Mouse (Mus musculus): ENCODE results near the gene Cherp. TPM values are rescaled to one million over a fixed set of nuclear protein-coding genes. Genes with fewer than 3 reads are reported as not detected.

Gene Cherp
- total RNA-seq, 2 experiments from 2014 or later = 66.5 to 72.0 TPM

DNA sequence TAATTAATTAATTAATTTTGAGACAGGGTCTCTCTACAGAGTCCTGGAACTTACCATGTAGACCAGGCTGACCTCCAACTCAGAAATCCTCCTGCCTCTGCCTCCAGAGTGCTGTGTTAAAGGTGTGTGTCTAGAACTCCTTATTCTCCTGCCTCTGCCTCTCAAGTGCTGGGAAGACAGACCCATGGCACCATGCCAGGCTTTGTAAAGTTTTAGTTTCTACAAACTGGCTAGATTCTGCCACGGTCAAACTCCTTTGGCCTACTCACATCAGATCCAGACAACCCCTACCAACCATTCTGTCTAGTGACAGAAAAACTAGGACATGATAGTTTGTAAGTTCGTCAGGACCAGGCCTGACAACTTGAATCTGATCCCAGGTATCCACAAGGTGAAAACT, 16.0 kb upstream of the Cherp start:
- DNase-seq (ENCODE audit: extremely low spot score in 1 of 2, low spot score in 2 of 2) = peak in 1 of 2 experiments; percentile 31
- intact Hi-C loops (cut with DNase I) = loop anchor here (5.0 kb wide), 1 partner anchor 56 kb away; the partner anchor contains the start of gene Med26

DNA sequence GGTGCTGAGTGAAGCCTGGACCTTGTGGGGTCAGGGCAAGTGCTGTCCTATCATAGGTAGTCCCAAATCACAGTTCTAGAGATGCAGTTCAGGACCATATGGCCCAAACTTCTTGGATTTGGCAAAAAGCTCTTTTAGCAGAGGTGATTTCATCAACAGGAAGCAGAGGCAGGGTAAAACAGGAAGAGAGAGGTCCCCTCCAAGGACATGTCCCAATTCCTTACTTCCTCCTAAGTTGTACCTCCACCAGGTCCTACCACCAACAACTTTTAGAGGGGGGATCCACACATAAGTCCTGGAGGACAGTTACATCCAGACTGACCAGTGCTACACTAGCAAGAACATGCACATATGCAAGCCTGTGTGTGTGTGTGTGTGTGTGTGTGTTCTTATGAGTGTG, 12.0 kb upstream of the Cherp start:
- no peak for DNase-seq (ENCODE audit: extremely low spot score in 1 of 2, low spot score in 2 of 2)
- intact Hi-C loops (cut with DNase I) = no loop called here

DNA sequence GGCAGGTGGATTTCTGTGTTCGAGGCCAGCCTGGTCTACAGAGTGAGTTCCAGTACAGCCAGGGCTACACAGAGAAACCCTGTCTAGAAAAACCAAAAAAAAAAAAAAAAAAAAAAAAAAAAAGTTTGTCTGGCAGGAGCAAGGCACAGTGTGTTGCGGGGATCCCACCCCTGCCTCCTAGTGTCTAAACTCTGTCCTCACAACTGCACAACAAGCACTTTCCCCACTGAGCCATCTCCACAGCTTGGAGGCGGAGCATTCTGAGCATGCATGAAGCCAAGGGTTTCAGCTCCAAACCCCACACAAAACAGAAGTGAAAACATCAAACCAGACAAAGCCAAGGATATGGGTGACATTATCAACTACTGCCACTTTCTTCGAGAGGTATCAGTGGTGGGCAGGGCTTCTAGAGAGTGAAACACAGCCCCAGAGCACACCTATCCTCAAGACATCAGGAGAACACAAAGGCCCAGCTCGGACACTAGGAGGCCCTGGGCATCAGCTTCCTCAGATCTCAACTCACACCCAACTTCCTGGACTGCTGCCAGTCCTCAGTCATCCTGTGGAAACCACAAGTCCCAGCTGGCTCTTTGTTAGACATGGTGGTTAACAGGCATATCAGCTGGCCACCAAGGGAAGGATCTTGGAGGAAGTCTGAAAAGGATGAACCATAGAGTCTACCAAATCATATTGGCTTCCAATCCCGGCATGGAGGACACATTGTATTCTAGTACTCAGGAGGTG, 10.6 kb upstream of the Cherp start:
- intact Hi-C loops (cut with DNase I) = no loop called here

DNA sequence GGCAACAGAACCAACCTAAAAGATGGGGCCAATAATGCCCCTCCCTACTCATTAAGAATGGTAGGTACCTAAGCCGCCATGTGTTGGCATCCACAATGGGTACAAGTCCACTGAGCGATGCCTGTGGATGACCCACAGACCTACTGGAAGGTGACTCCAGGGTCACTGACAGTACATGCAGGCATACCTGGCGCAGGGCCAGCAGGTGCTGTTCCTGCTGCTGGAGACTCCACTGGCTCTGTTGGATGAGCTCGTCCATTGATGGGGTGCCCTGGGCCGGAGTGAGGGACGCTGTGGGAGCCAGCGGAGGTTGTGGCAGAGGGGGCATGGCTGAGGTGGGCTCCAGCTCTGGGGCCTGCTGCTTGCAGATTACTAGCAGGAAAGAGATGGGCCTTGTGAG, 4.3 kb downstream of the Cherp start:
- intact Hi-C loops (cut with DNase I) = no loop called here

More for the DNA sequence above, 10.6 kb upstream of the Cherp start:
- DNase-seq (ENCODE audit: extremely low spot score in 1 of 2, low spot score in 2 of 2) = peak in 1 of 2 experiments; percentile 78

DNA sequence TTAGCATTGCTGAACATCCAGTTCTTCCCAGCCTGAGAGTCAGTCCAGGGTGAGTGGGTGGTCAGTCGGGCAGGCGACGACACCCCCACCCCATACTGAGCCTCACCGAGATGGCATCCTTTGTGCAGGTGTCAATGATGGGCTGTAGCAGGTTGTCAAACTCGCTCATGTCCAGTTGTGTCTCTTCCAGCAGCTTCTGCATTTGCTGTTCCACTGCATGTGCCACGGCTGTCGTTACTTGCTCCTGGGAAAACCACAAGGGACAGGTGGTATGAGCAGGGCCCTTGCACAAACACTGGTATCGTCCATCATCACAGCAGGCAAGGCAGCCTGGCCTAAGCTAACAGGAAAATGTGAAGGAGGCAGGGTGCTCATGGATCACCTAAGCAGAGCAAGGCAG, 5.0 kb downstream of the Cherp start:
- no peak for DNase-seq (ENCODE audit: extremely low spot score in 1 of 2, low spot score in 2 of 2)
- intact Hi-C loops (cut with DNase I) = no loop called here

More for the DNA sequence above, 4.3 kb downstream of the Cherp start:
- DNase-seq (ENCODE audit: extremely low spot score in 1 of 2, low spot score in 2 of 2) = peak in 1 of 2 experiments; percentile 54

DNA sequence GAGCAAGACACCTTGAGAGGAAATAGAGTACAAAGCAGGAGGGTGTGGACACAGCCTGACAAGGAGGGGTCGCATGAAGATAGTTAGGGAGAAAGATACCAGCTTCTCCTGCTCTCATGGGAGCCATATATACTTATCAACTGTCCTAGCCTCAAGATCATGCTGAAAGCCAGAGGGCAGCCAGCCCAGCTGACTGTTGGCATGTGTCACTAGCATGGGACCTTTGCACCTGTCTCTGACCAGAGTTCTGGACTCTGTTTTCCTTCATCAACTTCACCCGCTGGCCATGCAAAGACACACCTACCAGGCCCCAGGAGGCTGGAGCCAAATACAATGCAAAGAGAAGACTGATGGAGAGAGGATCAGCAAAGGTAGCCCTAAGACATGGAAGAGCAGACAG, 5.8 kb downstream of the Cherp start:
- intact Hi-C loops (cut with DNase I) = no loop called here
- no peak for DNase-seq (ENCODE audit: extremely low spot score in 1 of 2, low spot score in 2 of 2)

DNA sequence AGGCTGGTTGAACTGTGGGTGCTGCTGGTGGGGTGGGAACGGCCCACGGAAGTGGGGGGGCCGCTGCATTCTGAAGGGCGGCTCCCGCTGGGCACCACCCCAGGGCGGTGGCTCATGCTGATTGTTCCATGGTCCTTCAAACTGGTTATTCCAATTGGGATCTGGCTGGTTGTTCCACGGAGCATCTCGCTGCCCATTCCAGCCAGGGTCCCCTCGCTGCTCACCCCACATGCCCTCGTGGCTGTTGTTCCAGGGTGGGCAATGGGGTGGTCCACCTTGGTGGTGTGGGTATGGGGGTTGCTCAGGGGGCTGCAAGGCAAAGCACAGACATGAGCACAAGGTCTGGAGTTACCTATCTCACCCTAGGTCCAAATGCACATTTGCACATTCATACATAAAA, 10.8 kb downstream of the Cherp start:
- DNase-seq (ENCODE audit: extremely low spot score in 1 of 2, low spot score in 2 of 2) = no peak

DNA sequence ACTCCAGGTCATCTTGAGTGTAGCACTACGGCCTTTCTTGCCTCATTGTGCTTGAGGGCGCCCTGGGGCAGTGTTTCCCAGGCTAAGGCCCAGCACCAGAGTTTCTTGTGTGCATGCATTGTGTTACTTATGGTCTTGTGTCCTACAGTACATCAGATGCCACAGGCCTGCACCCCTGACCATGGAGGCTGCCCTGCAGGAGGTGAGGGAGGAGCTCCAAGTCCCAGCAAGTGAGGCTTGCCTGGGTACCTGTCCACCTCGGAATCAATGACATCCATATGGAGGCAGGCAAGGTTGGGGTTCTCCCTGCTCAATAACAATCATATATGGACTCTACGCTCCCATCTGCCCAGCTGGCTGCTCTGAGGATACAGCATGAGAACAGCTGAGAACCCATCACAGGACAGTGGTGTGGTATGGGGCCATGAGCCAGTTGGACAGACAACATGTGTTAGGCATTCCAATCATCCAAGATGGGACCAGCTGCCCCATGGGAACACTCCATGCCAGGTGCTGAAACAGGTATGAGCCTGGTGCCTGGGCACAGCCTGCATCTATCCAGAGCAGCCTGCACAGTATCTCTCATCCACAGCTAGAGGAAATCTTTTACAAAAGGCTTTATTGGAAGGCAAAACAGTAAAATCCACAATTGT, 15.0 kb downstream of the Cherp start:
- DNase-seq (ENCODE audit: extremely low spot score in 1 of 2, low spot score in 2 of 2) = no peak
- intact Hi-C loops (cut with DNase I) = loop anchor here (5.0 kb wide), 1 partner anchor 73 kb away; no protein-coding TSS in a partner anchor

More for the DNA sequence above, 10.8 kb downstream of the Cherp start:
- intact Hi-C loops (cut with DNase I) = loop anchor here (5.0 kb wide), 1 partner anchor 77 kb away; no protein-coding TSS in a partner anchor

DNA sequence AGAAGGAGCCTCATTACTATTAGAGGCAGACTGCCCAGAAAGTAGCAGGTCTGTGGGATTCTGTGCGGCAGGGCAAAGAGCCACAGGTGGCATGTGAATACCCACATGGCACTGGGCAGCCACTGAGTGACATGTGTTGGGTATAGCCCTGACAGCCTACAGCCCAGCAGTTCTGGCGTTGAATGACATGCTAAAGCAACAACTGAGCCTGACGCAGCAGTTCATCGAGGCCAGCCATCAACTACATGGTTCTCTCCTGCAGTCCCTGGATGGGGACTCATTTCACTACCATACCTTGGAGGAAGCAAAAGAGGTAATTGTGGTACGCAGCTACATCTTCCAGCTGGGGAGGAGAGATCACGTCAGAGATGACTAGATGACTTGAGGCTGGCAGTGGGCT, 16.6 kb downstream of the Cherp start:
- intact Hi-C loops (cut with DNase I) = no loop called here
- no peak for DNase-seq (ENCODE audit: extremely low spot score in 1 of 2, low spot score in 2 of 2)

DNA sequence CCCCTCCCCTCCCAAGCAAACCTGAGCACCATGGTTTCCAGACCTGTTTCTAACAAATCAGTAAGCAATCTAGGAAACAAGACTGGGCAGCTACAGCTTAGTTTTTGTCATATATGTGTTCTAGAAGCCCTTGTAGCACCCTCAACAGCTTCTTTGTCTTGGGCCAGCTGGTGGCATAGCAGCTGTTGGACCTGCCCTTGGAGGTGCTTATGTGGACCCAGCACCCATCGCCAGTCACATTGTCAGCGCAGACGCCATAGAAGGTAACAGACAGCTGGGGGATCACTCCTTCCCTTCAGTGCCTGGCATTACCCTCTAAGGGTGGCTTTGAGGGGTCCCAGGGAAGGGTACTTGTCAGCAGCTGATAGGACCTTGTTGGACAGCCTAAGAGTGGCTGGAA, 17.2 kb downstream of the Cherp start:
- intact Hi-C loops (cut with DNase I) = no loop called here
- DNase-seq (ENCODE audit: extremely low spot score in 1 of 2, low spot score in 2 of 2) = no peak

DNA sequence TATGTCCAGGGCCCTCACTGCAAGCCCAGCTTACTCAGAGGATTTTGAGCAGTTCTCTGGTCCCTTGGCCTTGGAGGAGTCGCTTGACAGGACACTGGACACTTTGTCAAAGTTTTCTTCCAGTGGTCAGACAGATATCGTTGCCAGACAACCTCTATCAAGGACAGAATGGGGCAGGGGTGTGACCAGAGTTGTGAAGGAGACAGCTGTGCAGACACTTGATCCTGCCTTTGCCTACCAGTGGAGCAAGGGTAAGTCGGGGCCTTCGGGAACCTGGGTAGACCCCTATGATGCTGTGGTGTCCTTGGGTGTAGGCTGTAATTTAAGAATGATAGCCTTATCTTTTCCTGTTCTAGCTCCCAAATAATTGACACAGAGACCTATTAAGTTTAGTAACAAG, 19.7 kb downstream of the Cherp start:
- intact Hi-C loops (cut with DNase I) = no loop called here

DNA sequence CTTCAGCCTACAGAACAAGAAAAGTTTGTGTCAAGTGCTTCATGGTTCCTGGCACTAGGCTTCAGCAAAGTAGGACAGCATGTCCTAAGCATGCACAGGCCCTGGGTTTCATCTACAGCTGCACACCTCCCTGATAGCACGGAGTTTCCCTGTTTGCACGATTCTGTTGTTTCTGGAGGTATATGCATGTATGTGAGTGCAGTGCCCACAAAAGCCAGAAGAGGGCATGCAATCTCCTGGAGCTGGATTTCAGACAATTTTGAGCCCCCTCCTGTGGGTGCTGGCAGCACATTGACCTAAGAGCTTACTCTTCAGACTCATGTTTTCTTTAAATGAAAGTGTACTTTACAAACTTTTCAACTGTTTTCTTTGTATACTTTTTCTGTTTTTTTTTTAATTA, 21.1 kb downstream of the Cherp start:
- intact Hi-C loops (cut with DNase I) = no loop called here
- no peak for DNase-seq (ENCODE audit: extremely low spot score in 1 of 2, low spot score in 2 of 2)

More for the DNA sequence above, 19.7 kb downstream of the Cherp start:
- no peak for DNase-seq (ENCODE audit: extremely low spot score in 1 of 2, low spot score in 2 of 2)

DNA sequence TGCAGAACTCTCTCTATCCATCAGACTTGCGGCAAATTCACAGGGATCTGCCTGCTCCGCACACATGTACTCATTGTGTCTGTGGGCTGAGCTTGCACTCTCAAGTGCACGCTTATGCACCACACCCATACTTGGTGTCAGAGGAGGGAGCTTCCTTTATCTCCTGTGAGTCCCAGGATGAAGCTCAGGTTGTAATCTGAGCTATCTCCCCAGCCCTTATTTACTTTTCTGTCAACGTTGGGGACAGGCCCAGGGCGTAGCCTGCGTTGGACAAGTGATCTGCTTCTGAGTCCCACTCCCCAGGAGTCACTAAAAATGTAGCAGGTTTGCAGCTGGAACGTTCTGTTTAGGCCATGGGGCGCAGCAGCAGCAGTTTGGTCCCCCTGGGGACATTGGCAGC, 23.5 kb downstream of the Cherp start:
- no peak for DNase-seq (ENCODE audit: extremely low spot score in 1 of 2, low spot score in 2 of 2)
- intact Hi-C loops (cut with DNase I) = no loop called here

DNA sequence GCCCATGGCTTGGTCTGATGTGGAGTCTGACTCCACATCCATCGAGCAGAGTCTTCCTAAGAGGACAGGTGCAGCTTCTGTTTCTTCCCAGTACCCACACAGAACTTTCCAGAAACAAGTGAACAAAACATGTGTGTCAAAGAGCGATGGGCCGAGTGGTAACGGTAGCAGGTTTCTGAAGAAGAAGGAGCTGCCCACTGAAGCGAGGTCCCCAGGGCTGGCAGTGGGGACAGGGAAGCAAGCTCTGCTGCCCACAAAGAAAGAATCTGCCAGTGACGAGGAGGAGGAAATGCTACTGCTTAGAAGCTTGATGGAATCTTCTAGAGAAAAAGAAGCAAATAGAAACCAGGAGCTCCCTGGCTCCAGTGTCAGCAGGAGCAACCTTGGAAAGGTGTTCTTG, 30.0 kb downstream of the Cherp start:
- intact Hi-C loops (cut with DNase I) = no loop called here
- no peak for DNase-seq (ENCODE audit: extremely low spot score in 1 of 2, low spot score in 2 of 2)

DNA sequence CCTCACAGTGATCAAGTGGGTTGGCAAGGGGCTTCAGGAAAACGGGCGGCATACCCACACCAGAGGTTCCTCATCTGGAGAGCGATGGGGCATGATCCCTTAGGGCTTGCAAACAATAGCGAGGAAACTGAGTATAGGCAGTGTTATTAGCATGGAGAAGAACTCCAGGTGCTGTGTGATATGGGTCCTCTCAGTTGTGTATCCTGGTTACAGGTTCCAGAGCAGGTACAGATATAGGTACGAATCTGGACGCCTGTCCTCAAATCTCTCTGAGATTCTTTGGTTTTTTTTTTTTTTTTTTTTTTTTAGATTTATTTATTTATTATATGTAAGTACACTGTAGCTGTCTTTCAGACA, 31.1 kb downstream of the Cherp start:
- intact Hi-C loops (cut with DNase I) = no loop called here
- DNase-seq (ENCODE audit: extremely low spot score in 1 of 2, low spot score in 2 of 2) = no peak

DNA sequence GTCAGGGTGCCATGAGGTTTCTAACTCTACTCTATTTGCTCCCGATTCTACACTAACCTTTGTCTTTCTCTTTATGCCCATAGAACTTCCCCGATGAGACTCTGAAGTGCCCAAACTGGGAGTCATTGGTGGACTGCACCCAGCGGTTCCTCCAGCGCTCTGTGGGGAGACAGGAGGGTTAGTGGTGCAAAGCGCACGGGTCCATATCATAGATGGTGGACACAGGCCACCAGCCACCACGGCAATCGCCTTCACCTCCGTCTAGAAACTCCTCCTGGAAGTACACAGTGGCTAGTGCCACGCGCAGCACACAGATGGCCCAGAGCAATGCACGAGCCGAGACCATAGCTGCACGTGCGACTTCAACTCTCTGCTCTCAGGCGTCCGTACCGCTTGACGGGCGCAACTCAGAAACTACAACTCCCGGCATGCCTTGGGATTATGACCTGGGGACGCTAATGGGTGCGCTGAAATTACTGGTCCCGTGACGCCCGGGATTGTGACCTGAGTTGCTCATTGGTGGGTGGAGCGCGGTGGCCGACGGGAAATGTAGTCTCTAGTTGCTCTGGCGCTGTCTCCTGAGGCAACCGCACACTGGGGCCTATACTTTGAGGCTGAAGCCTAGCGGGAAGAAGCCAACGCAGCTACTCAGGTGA, 31.6 kb downstream of the Cherp start, which contains the start of the genes Calr3 and 1700030K09Rik:
Gene Calr3 (minus strand): TSS at position 533 of the 656 bp plus-strand sequence.
Gene 1700030K09Rik (plus strand): TSS at position 543 of the 656 bp plus-strand sequence.
- intact Hi-C loops (cut with DNase I) = no loop called here

DNA sequence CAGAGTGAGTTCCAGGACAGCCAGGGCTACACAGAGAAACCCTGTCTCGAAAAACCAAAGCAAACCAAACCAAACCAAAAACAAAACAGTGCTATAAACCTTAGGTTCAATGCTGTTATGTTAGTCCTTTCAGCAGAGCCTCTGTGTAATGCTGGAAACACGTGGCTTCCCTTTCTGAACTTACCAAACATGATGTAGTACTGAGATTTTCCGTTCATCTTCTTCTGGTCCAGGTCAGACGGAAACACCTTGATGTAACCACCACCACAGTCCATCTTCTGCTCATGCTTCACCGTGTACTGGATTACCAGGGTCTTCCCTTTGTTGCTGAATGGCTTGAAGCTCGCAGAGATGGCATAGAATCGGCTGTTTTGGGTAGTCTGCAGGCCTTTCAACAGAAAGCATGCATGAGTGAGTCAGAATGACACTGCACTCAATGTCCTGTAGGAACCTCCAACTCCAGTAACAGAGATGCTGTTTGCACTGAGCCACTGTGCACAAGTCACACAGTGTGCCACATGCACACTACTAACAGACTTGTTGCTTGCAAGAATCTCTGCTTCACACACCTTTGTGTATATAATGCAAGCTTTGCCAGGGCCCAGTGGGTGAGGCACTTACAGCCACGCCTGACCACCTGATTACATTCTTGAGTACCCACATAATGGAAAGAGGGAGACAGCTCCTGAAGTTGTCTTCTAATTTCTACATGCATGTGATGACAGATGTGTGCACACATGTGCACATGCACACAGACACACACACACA, 36.6 kb downstream of the Cherp start:
- intact Hi-C loops (cut with DNase I) = no loop called here

More for the DNA sequence above, 31.6 kb downstream of the Cherp start, which contains the start of the genes Calr3 and 1700030K09Rik:
- DNase-seq (ENCODE audit: extremely low spot score in 1 of 2, low spot score in 2 of 2) = peak; percentile 99

DNA sequence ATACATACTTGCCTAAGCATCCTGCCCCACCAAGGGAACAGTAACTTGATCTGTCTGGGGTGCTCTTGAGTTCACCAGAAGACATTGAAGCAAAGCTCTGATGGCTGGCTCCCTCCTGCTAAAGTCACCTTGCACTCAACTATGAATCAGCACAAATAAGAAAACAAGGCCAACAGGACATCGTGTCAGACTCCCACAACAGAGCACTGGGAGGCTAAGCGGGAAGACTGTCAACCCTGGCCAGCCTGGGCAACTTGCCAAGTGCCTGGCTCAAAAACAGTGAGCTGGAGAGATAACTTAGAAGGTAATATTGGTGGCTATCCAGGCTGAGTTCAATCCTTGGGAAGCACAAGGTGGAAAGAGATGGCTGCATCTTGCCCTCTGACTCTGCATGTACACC, 40.1 kb downstream of the Cherp start:
- peak in 1 of 2 experiments; percentile 46 for DNase-seq (ENCODE audit: extremely low spot score in 1 of 2, low spot score in 2 of 2)
- intact Hi-C loops (cut with DNase I) = no loop called here

More for the DNA sequence above, 36.6 kb downstream of the Cherp start:
- no peak for DNase-seq (ENCODE audit: extremely low spot score in 1 of 2, low spot score in 2 of 2)

DNA sequence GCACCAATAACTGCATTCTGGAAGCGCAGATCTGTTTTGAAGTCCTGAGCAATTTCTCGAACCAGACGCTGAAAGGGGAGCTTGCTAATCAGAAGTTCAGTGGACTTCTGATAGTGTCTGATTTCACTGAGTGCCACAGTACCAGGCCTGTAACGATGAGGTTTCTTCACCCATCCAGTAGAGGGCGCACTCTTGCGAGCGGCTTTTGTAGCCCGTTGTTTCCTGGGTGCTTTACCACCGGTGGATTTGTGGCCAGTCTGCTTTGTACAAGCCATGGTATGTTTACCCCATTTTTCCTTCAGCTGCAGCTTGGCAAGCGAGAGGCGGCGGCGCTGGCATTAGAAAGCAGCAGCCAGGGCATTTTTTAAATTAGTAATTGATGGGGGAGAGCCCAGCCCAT, 45.4 kb downstream of the Cherp start:
- intact Hi-C loops (cut with DNase I) = no loop called here
- no peak for DNase-seq (ENCODE audit: extremely low spot score in 1 of 2, low spot score in 2 of 2)

All from left cerebral cortex, postnatal 10 days (tissue).